Mouse (Mus musculus) liver, adult 2 months (tissue): Measurements from ENCODE around the gene Pold3. TPM values are rescaled to one million over a fixed set of nuclear protein-coding genes. Genes with fewer than 3 reads are reported as not detected.
A peak's percentile ranks its signal among the peaks of the same experiment; 100 is the strongest.

Experiments used
- DNase-seq: peaks from one replicate; pipeline ENCODE4 v3.0.0-alpha.2; 2011; ENCODE audit warnings: low read depth, low spot score; ENCODE audit errors: extremely low read depth
- H3K27ac ChIP-seq: fragments of 200-500 bp; replicated peaks from 2 replicates; pipeline ENCODE4 v1.5.1; 2012; ENCODE audit warnings: low read depth, mild to moderate bottlenecking, control low read depth, inconsistent platforms, low read length; ENCODE audit not compliant: insufficient read depth
- H3K27me3 ChIP-seq: fragments of 200-500 bp; 2 replicates; pipeline ENCODE4 v1.6.1; 2012; ENCODE audit warnings: mild to moderate bottlenecking, moderate library complexity, low read length, inconsistent platforms; ENCODE audit not compliant: control insufficient read depth, insufficient read depth
- H3K36me3 ChIP-seq: fragments of 200-500 bp; 2 replicates; pipeline ENCODE4 v1.6.1; 2012; ENCODE audit warnings: low read length, inconsistent platforms; ENCODE audit not compliant: control insufficient read depth, insufficient read depth
- H3K4me1 ChIP-seq: fragments of 200-500 bp; 2 replicates; pipeline ENCODE4 v1.6.1; 2011; ENCODE audit warnings: low read length; ENCODE audit not compliant: control insufficient read depth, insufficient read depth
- H3K4me3 ChIP-seq: fragments of 200-500 bp; 2 replicates; pipeline ENCODE4 v1.5.1; 2011; ENCODE audit warnings: low read depth, mild to moderate bottlenecking, control low read depth, low read length, moderate library complexity; ENCODE audit not compliant: insufficient read depth
- H3K79me2 ChIP-seq: fragments of 200-500 bp; 2 replicates; pipeline ENCODE4 v1.6.1; 2012; ENCODE audit warnings: inconsistent platforms, mild to moderate bottlenecking, low read length, moderate library complexity; ENCODE audit not compliant: control insufficient read depth, insufficient read depth
- H3K9ac ChIP-seq: fragments of 200-500 bp; 2 replicates; pipeline ENCODE4 v1.6.1; 2012; ENCODE audit warnings: low read depth, mild to moderate bottlenecking, control low read depth, inconsistent platforms, low read length
- CTCF ChIP-seq: fragments of 200-500 bp; IDR thresholded peaks from 2 replicates; pipeline ENCODE4 v1.5.1; 2011; ENCODE audit warnings: low read depth, low read length, control low read depth
- POLR2A ChIP-seq: fragments of 200-500 bp; IDR thresholded peaks from 2 replicates; pipeline ENCODE4 v1.6.1; 2011; ENCODE audit warnings: low read length, control low read depth; ENCODE audit not compliant: insufficient read depth; ENCODE audit errors: extremely low read depth
- WGBS: fragments of 180-500 bp; shearing (Covaris S2); methylation state at CpG from one replicate; pipeline ENCODE4 v1.1.7; 2018; 5-methylcytosine and 5-hydroxymethylcytosine counted together
- polyA plus RNA-seq: library from polyadenylated mRNA; depleted of rRNA; stranded (reverse); fragments of >200 nt; gene quantifications from 2 replicates; pipeline ENCODE4 v1.2.3, GENCODE M21; 2012
- total RNA-seq: library from RNA; depleted of rRNA; stranded (reverse); fragments of >200 nt; gene quantifications from 2 replicates; pipeline ENCODE4 v1.2.3, GENCODE M21; 2014

The Pold3 gene
- total and polyA plus RNA-seq, 2 experiments = 3.8 to 8.9 TPM

DNA sequence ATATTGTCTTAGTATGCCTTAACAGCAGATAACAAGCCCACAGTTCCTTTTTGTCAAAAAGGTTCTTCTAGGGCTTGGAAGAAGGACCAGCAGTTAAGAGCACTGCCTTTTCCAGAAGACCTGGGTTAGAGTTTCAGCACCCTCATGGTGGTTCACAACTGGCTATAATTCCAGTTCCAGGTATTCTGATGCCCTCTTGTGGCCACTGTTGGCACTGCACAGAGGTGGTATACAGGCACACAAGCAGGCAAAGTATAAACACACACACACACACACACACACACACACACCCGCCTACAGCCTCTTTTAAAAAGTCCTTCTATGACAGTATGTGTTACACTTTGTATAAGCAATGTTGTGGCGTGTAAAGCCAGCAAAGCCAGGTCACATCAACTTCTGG lies 2.8 kb upstream of the Pold3 start:
- Histone ChIP-seq H3K4me1 (peaks cover 3% of the 10 kb centered on the region; the same call in 1 of the 2 replicates), H3K4me3 (no peak overlapping the region), H3K27me3 (no peaks in the 10 kb centered on the region), H3K36me3 (no peaks in the 10 kb centered on the region), H3K79me2 (no peaks in the 10 kb centered on the region), H3K27ac (no peak overlapping the region), H3K9ac (no peak overlapping the region)
- DNase-seq = peak; percentile 21
- WGBS = 87% methylated on average over 2 of the region's 2 CpGs
- TF ChIP-seq POLR2A (no peak), CTCF (peak; percentile 57; the same call in 1 of the 2 replicates)

DNA sequence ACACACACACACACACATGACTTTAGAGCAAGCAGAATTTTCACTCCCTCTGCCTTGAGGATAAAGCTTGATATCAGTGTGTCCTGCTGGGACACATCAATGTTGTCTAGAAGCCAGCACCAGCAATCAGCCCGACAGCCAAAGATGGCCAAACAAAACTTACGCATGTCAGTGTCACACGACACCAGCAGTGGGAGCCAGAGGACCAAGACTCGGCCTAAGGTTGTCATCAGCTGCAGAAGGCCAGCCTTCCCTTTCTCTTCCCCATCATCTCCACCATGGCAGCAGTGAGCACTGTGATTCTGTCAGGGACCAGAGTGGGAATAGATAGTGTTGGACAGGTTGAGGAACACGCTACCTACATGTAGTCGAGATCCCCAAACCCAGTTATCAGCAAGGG lies 2.1 kb upstream of the Pold3 start:
- DNase-seq = peak; percentile 47
- WGBS = 51% methylated on average over 6 of the region's 6 CpGs
- peaks cover 3% of the 10 kb centered on the region; the same call in 1 of the 2 replicates for H3K4me1 ChIP-seq

DNA sequence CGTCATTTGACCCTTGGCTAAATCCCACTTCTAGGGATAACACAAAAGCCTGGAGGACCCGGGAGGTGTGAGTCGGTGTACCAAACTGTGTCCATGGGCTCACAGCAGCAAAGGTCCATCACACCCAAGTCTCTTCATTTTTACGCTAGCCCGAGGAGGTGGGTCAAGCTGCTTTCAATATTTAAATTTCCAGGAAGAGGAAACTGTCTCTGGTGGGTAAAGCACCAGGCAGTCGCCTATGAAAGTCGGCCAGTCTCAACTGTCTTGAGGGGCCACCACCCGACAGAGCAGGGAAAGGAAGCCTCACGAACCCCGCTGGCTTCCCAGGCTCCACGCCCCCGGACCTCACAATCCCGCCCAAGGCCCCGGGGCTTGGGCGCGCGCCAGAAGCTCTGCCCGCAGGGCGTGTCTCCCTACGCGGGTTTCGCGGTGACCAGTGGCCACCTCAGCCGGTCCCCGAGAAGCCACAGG lies 539 bp downstream of the Pold3 start:
- Histone ChIP-seq H3K4me3 (peak overlapping the region; percentile 82), H3K36me3 (no peaks in the 10 kb centered on the region), H3K27ac (no peak overlapping the region), H3K79me2 (no peaks in the 10 kb centered on the region; the same call in 1 of the 2 replicates), H3K4me1 (peaks cover 3% of the 10 kb centered on the region; the same call in 1 of the 2 replicates), H3K27me3 (no peaks in the 10 kb centered on the region), H3K9ac (peak overlapping the region; percentile 81)
- peak; percentile 34 for DNase-seq
- WGBS = under 1% methylated on average over 25 of the region's 25 CpGs
- TF ChIP-seq POLR2A = no peak
- no peak for TF ChIP-seq CTCF

More for the DNA sequence above, 2.1 kb upstream of the Pold3 start:
- H3K36me3 ChIP-seq = no peaks in the 10 kb centered on the region
- no peak overlapping the region for H3K4me3 ChIP-seq
- no peak overlapping the region for H3K9ac ChIP-seq
- no peaks in the 10 kb centered on the region for H3K27me3 ChIP-seq
- TF ChIP-seq CTCF (peak; percentile 89), POLR2A (no peak)
- H3K79me2 ChIP-seq = no peaks in the 10 kb centered on the region; the same call in 1 of the 2 replicates
- no peak overlapping the region for H3K27ac ChIP-seq

DNA sequence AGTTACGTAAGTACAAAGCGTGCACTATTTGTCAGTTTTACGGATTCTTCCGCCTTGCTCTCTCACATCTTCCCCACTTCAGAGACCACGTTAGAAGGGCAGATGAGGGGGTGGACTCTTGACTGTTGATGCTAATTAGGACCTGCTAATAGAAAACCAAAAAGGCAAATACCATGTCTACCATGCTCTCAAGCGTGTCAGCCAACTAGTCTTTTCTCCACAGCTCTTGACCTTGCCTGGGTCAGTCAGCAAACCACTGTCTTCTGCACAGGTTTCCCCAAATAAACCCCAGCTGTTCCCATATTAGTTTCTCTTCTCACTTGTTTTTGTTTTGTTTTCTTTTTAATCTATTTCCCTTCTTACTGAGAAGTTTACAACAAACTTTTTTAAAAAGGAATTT lies 7.1 kb downstream of the Pold3 start:
- no peak overlapping the region for H3K9ac ChIP-seq
- no peak overlapping the region for H3K4me3 ChIP-seq
- no peaks in the 10 kb centered on the region for H3K4me1 ChIP-seq
- WGBS = 97% methylated on average over 6 of the region's 6 CpGs
- no peaks in the 10 kb centered on the region; the same call in 1 of the 2 replicates for H3K79me2 ChIP-seq
- TF ChIP-seq POLR2A (no peak), CTCF (no peak)
- peaks cover 15% of the 10 kb centered on the region for H3K36me3 ChIP-seq
- DNase-seq = no peak
- no peak overlapping the region for H3K27ac ChIP-seq
- no peaks in the 10 kb centered on the region for H3K27me3 ChIP-seq

DNA sequence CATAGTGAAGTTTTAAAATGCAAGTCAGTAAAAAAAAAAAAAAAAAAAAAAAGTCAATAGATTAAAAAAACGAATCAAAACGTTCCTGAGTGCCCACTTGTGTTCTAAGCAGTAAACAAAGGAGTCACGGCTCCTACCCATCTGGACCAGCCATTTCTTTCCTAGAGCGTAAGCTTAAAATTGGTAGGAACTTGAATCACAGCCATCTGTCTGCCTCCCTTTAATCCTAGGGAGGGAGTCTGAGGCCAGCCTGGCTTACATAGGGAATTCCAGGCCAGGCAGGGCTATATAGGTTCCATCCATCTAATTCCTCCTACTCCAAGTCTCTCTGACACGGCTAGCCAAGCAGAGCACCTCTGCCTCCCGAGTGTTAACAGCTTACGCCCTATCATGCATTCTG lies 7.5 kb downstream of the Pold3 start:
- H3K79me2 ChIP-seq = no peaks in the 10 kb centered on the region; the same call in 1 of the 2 replicates
- H3K4me3 ChIP-seq = no peak overlapping the region
- no peak overlapping the region for H3K27ac ChIP-seq
- WGBS = 86% methylated on average over 7 of the region's 7 CpGs
- no peak for TF ChIP-seq CTCF
- no peak for TF ChIP-seq POLR2A
- H3K27me3 ChIP-seq = no peaks in the 10 kb centered on the region
- H3K36me3 ChIP-seq = peaks cover 15% of the 10 kb centered on the region
- no peaks in the 10 kb centered on the region for H3K4me1 ChIP-seq
- DNase-seq = no peak
- no peak overlapping the region for H3K9ac ChIP-seq

DNA sequence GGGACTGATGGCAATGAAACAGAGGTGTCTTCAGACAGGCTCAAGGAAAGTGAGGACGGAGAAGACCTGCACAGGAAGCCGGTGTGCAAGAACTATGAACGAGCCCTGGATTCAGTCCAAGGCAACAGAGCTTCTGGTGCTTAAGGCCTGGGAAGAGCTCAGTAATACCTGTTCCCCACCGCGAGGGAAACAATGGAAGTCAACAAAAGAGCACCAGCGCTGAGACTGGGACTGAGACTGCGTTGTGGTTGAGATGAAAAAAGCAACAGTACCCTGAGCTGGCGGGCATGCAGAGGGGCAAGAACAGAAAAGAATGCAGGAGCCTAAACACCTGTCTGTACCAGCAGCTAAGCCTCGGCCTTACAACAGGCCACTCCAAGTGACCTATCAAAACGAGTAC lies 9.9 kb downstream of the Pold3 start:
- Histone ChIP-seq H3K27ac (no peak overlapping the region), H3K36me3 (peaks cover 16% of the 10 kb centered on the region), H3K4me1 (no peaks in the 10 kb centered on the region), H3K4me3 (no peak overlapping the region), H3K79me2 (no peaks in the 10 kb centered on the region), H3K27me3 (no peaks in the 10 kb centered on the region), H3K9ac (no peak overlapping the region)
- TF ChIP-seq POLR2A = no peak
- WGBS = 79% methylated on average over 10 of the region's 10 CpGs
- DNase-seq = no peak
